16 mouse cellular contexts compared by ENCODE assay signal in genomic region chr6:136295821-136296220, GRCm38 (mm10). TPM values are rescaled to one million over a fixed set of nuclear protein-coding genes. Genes with fewer than 3 reads are reported as not detected.
A peak's percentile ranks its signal among the peaks of the same experiment; 100 is the strongest.
DNase-seq lines count a peak whose midpoint lies in the region; ATAC-seq and TF ChIP-seq lines count a peak whose summit lies in the region.
"Had no signal": no experiment of that assay in that cellular context is flagged by ENCODE, and none has a peak within 500 bp of the region (broad histone marks: within the 10 kb centered on the region; RNA-seq: fewer than 3 reads in every experiment).

No protein-coding gene starts in this region.

- H3K4me3 ChIP-seq in forebrain, postnatal 0 days (ENCODE audit: low read depth, low read length): no peak overlapping the region
- no peak overlapping the region for H3K4me3 ChIP-seq in forebrain, embryonic 16.5 days (replicated peaks; ENCODE audit: low read length)
- no peak overlapping the region for H3K4me3 ChIP-seq in intestine, embryonic 15.5 days (replicated peaks)
- H3K4me3 ChIP-seq: embryonic facial prominence, embryonic 10.5 days; megakaryocyte, embryonic 14.5 days; myocyte had no signal

- no peak overlapping the region for H3K4me2 ChIP-seq in forebrain, postnatal 0 days (ENCODE audit: low read depth)
- H3K4me2 ChIP-seq in forebrain, embryonic 16.5 days (ENCODE audit: low read length): no peak overlapping the region
- H3K4me2 ChIP-seq in intestine, embryonic 15.5 days (replicated peaks): no peak overlapping the region

- no peaks in the 10 kb centered on the region for H3K4me1 ChIP-seq in forebrain, postnatal 0 days (ENCODE audit: insufficient read depth)
- 0 out of 2 replicates have a peak, but pooled peaks cover 3% of the 10 kb centered on the region for H3K4me1 ChIP-seq in forebrain, embryonic 16.5 days (replicated peaks; ENCODE audit: control insufficient read depth, insufficient read depth, low read length)
- no peaks in the 10 kb centered on the region for H3K4me1 ChIP-seq in intestine, embryonic 15.5 days (replicated peaks)
- H3K4me1 ChIP-seq: embryonic facial prominence, embryonic 10.5 days; megakaryocyte, embryonic 14.5 days had no signal

- 65% methylated on average over 4 of the region's 4 CpGs for WGBS in forebrain, postnatal 0 days
- 77% methylated on average over 4 of the region's 4 CpGs for WGBS in forebrain, embryonic 16.5 days
- 79% methylated on average over 4 of the region's 4 CpGs for WGBS in intestine, embryonic 15.5 days

- intact Hi-C loops in left cerebral cortex, postnatal 4 days (cut with DNase I): no loop called here

- no peaks in the 10 kb centered on the region for H3K27me3 ChIP-seq in forebrain, postnatal 0 days (ENCODE audit: insufficient read depth, low read length)
- H3K27me3 ChIP-seq in forebrain, embryonic 16.5 days (replicated peaks; ENCODE audit: control insufficient read depth, insufficient read depth, low read length): no peaks in the 10 kb centered on the region
- H3K27me3 ChIP-seq in intestine, embryonic 15.5 days (replicated peaks): no peaks in the 10 kb centered on the region
- H3K27me3 ChIP-seq: megakaryocyte, embryonic 14.5 days had no signal

- ATAC-seq in forebrain, postnatal 0 days: peak; percentile 20; the same call in 1 of the 2 replicates
- ATAC-seq in forebrain, embryonic 16.5 days: no peak
- ATAC-seq in intestine, embryonic 15.5 days: no peak

- no peak overlapping the region for H3K9ac ChIP-seq in forebrain, postnatal 0 days
- no peak overlapping the region for H3K9ac ChIP-seq in forebrain, embryonic 16.5 days (replicated peaks; ENCODE audit: low read depth, low read length)
- no peak overlapping the region for H3K9ac ChIP-seq in intestine, embryonic 15.5 days

- H3K36me3 ChIP-seq in forebrain, postnatal 0 days (ENCODE audit: insufficient read depth): no peaks in the 10 kb centered on the region
- no peaks in the 10 kb centered on the region for H3K36me3 ChIP-seq in forebrain, embryonic 16.5 days (ENCODE audit: control insufficient read depth, insufficient read depth)
- H3K36me3 ChIP-seq in intestine, embryonic 15.5 days: no peaks in the 10 kb centered on the region
- H3K36me3 ChIP-seq: embryonic facial prominence, embryonic 10.5 days had no signal

- peak; percentile 22 for DNase-seq in forebrain, postnatal 0 days
- peak; percentile 87 for DNase-seq in left cerebral cortex, postnatal 4 days
- DNase-seq in left cerebral cortex, adult 18-20 months (ENCODE audit: low spot score in 2 of 2): no peak
- DNase-seq in adrenal gland, adult 8-10 months: peak; percentile 29
- peak; percentile 49 for DNase-seq in brain, embryonic 14.5 days (ENCODE audit: low read depth)
- DNase-seq in thymus, adult 18-20 months: no peak
- DNase-seq: heart, adult 18-20 months; spleen, adult 18-20 months had no signal

- no peak for TF ChIP-seq POLR2A in brain, embryonic 14.5 days (IDR thresholded peaks at IDR 0.05; ENCODE audit: borderline replicate concordance, extremely low read depth, insufficient read depth, insufficient read length, poor library complexity, severe bottlenecking)

- no peak overlapping the region for H3K27ac ChIP-seq in forebrain, postnatal 0 days (ENCODE audit: low read depth, low read length)
- no peak overlapping the region for H3K27ac ChIP-seq in forebrain, embryonic 16.5 days (ENCODE audit: low read length)
- no peak overlapping the region for H3K27ac ChIP-seq in intestine, embryonic 15.5 days
- H3K27ac ChIP-seq: embryonic facial prominence, embryonic 10.5 days had no signal

- H3K9me3 ChIP-seq in forebrain, postnatal 0 days (ENCODE audit: low read length): no peaks in the 10 kb centered on the region
- H3K9me3 ChIP-seq in forebrain, embryonic 16.5 days (ENCODE audit: control insufficient read depth, low read length): peaks cover 2% of the 10 kb centered on the region
- H3K9me3 ChIP-seq in intestine, embryonic 15.5 days: no peaks in the 10 kb centered on the region
- H3K9me3 ChIP-seq: embryonic facial prominence, embryonic 10.5 days had no signal

- no peak for TF ChIP-seq CTCF in forebrain, postnatal 0 days (IDR thresholded peaks at IDR 0.05; ENCODE audit: low read depth)
- no peak for TF ChIP-seq CTCF in brain, embryonic 14.5 days (IDR thresholded peaks at IDR 0.05; ENCODE audit: borderline replicate concordance, extremely low read depth, insufficient read depth, insufficient read length)

RNA-seq across cellular contexts. Expression of gene Gm8994, which starts 31.5 kb away (rescaled TPM):
- total RNA-seq in forebrain, postnatal 0 days (2014; rRNA removed): 0.14 TPM in 1 of 2 replicates, not detected in the other
- not detected in 2 replicates for polyA plus RNA-seq in forebrain, postnatal 0 days (2015; fragmentation: Nextera tagmentation; extraction: Ambion mirVana)
- polyA plus RNA-seq in forebrain, embryonic 16.5 days (2015; fragmentation: Nextera tagmentation; extraction: Ambion mirVana): not detected in 2 replicates
- not detected for total RNA-seq in left cerebral cortex, postnatal 4 days (2021)
- not detected for total RNA-seq in left cerebral cortex, adult 18-20 months (2021)
- total RNA-seq in adrenal gland, adult 8-10 months (2022): not detected
- not detected in 2 replicates for polyA plus RNA-seq in brain, embryonic 14.5 days (2012; rRNA removed)
- polyA plus RNA-seq in intestine, embryonic 15.5 days (2015; fragmentation: Nextera tagmentation; extraction: Ambion mirVana): not detected in 2 replicates
- total RNA-seq: heart, adult 18-20 months; hematopoietic stem cell, adult 5-6 weeks had no signal
- polyA plus RNA-seq: embryonic facial prominence, embryonic 10.5 days; limb, embryonic 11.5 days; liver, embryonic 16.5 days; myocyte had no signal

Comparison
In these comparisons a context has a peak if more than half of its experiments do, and no peak if none do; other contexts are left out.
1. DNase-seq: peak in forebrain, postnatal 0 days (single experiment), left cerebral cortex, postnatal 4 days (single experiment), adrenal gland, adult 8-10 months (single experiment) and brain, embryonic 14.5 days (single experiment); none in left cerebral cortex, adult 18-20 months (0 of 2) and thymus, adult 18-20 months (0 of 2).